Mouse (Mus musculus): ENCODE measurements around the gene Vmn2r36. TPM values are rescaled to one million over a fixed set of nuclear protein-coding genes. Genes with fewer than 3 reads are reported as not detected.
"Not testable (repeated sequence)": the region's sequence is repeated elsewhere in the genome, so short reads cannot be mapped to it uniquely, and the experiment has no call there.

Vmn2r36 gene
- polyA plus RNA-seq (2015; fragmentation: Nextera tagmentation; extraction: Ambion mirVana), result not detected in 2 replicates

- WGBS, result no CpG with 5 or more reads among the region's 1 CpGs
- not testable (repeated sequence) for H3K27ac ChIP-seq (replicated peaks); H3K4me2 ChIP-seq; H3K4me1 ChIP-seq (replicated peaks); H3K9me3 ChIP-seq; H3K9ac ChIP-seq; H3K4me3 ChIP-seq; H3K36me3 ChIP-seq; ATAC-seq (ENCODE audit: low FRiP score, low read depth); H3K27me3 ChIP-seq
Observed at GRCm38 (mm10) chr7:7902395-7902794, at the start of gene Vmn2r36. Gene Vmn2r36, minus strand, starts transcription at chr7:7902495.

Other genes starting within 250 kb of the Vmn2r36 start
- not detected in 2 replicates for gene Vmn2r34, start 213.0 kb downstream of the Vmn2r36 start, polyA plus RNA-seq (2015; fragmentation: Nextera tagmentation; extraction: Ambion mirVana)
- gene Vmn2r35, start 82.6 kb downstream of the Vmn2r36 start, polyA plus RNA-seq (2015; fragmentation: Nextera tagmentation; extraction: Ambion mirVana), result not detected in 2 replicates